Mouse (Mus musculus) neural tube, embryonic 11.5 days (tissue): ENCODE data around the gene 9430015G10Rik. TPM values are rescaled to one million over a fixed set of nuclear protein-coding genes. Genes with fewer than 3 reads are reported as not detected.
"Not testable (repeated sequence)": the region's sequence is repeated elsewhere in the genome, so short reads cannot be mapped to it uniquely, and the experiment has no call there.

Source experiments
- ATAC-seq: fragments of 200-750 bp; cut with Nextera tagmentation; 2 replicates; pipeline ENCODE4 v1.8.0; 2017; ENCODE audit warnings: moderate number of reproducible peaks, mild to moderate bottlenecking, moderate TSS enrichment, moderate library complexity; ENCODE audit not compliant: insufficient read depth, low FRiP score, low TSS enrichment
- DNase-seq: peaks from one replicate; pipeline ENCODE4 v3.0.0-alpha.2; 2015; ENCODE audit warnings: low spot score
- H3K27ac ChIP-seq: fragments of 300-500 bp; sonication (generic); 2 replicates; pipeline ENCODE4 v1.5.1; 2014; ENCODE audit warnings: low read depth, mild to moderate bottlenecking, low read length
- H3K27me3 ChIP-seq: fragments of 300-500 bp; sonication (generic); 2 replicates; pipeline ENCODE4 v1.6.1; 2014; ENCODE audit warnings: mild to moderate bottlenecking, low read length, mixed read lengths; ENCODE audit not compliant: control insufficient read depth, insufficient read depth
- H3K36me3 ChIP-seq: fragments of 300-500 bp; sonication (generic); 2 replicates; pipeline ENCODE4 v1.6.1; 2014; ENCODE audit warnings: mild to moderate bottlenecking, low read length, moderate library complexity, mixed read lengths; ENCODE audit not compliant: control insufficient read depth, insufficient read depth
- H3K4me1 ChIP-seq: fragments of 300-500 bp; sonication (generic); 2 replicates; pipeline ENCODE4 v1.6.1; 2014; ENCODE audit warnings: low read length, mixed read lengths; ENCODE audit not compliant: control insufficient read depth, insufficient read depth
- H3K4me2 ChIP-seq: fragments of 300-500 bp; sonication (generic); 2 replicates; pipeline ENCODE4 v1.6.1; 2014; ENCODE audit warnings: low read depth, mild to moderate bottlenecking, moderate library complexity
- H3K4me3 ChIP-seq: fragments of 300-500 bp; sonication (generic); 2 replicates; pipeline ENCODE4 v1.5.1; 2014; ENCODE audit warnings: low read depth, low read length
- H3K9ac ChIP-seq: fragments of 300-500 bp; sonication (generic); 2 replicates; pipeline ENCODE4 v1.6.1; 2014; ENCODE audit warnings: mild to moderate bottlenecking, low read length
- H3K9me3 ChIP-seq: fragments of 300-500 bp; sonication (generic); 2 replicates; pipeline ENCODE4 v1.6.1; 2016; ENCODE audit warnings: low read length; ENCODE audit not compliant: control insufficient read depth
- WGBS: fragments of 180-500 bp; shearing (Covaris S2); extraction: QIAGEN DNeasy Blood & Tissue Kit; methylation state at CpG from one replicate; pipeline ENCODE4 v1.1.7; 2014; 5-methylcytosine and 5-hydroxymethylcytosine counted together
- polyA plus RNA-seq: library from polyadenylated mRNA; unstranded; fragments of >200 nt; fragmentation: Nextera tagmentation; extraction: Ambion mirVana; gene quantifications from 2 replicates; pipeline ENCODE4 v1.2.1, GENCODE M21; 2014

Gene 9430015G10Rik
- polyA plus RNA-seq, 1 experiment from 2014 or later = 51.9 TPM

DNA sequence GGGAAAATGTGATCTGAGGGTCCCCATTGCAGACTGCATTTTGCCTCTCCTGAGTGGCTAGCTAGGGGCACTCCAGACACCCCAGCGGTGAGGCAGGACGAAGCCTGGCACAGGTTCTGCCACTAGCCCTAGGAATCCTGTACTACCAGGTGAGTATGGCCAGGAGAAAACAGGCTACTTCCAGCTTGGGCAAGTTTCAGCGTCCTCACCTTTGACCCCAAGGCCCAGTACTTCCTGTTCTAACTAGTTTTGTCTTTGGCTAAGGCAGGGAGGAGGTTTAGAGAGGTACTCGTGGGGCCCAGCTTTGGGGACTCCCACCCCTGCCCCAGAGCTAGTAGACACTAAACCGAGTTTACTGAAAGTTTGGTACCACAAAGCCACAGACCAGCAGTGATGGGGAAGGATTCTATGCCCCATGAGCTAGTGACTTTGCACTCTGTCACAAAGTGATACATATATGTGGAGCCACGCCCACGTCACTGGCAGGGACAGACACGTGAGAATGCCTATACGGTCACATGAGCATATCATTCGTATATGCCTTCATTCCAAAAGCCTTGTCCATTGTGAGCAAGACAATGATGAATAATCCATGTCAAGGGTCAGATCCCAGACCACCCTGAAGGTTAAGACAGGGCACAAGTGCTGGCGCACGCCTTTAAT lies 24.3 kb downstream of the 9430015G10Rik start:
- DNase-seq (no peak), ATAC-seq (no peak)
- no peak overlapping the region for H3K27ac ChIP-seq
- H3K4me3 ChIP-seq = no peak overlapping the region
- no peaks in the 10 kb centered on the region for H3K9me3 ChIP-seq
- no peaks in the 10 kb centered on the region for H3K4me1 ChIP-seq
- WGBS = 82% methylated on average over 12 of the region's 12 CpGs
- no peak overlapping the region for H3K9ac ChIP-seq
- no peaks in the 10 kb centered on the region for H3K36me3 ChIP-seq
- no peaks in the 10 kb centered on the region for H3K27me3 ChIP-seq
- H3K4me2 ChIP-seq = no peak overlapping the region

DNA sequence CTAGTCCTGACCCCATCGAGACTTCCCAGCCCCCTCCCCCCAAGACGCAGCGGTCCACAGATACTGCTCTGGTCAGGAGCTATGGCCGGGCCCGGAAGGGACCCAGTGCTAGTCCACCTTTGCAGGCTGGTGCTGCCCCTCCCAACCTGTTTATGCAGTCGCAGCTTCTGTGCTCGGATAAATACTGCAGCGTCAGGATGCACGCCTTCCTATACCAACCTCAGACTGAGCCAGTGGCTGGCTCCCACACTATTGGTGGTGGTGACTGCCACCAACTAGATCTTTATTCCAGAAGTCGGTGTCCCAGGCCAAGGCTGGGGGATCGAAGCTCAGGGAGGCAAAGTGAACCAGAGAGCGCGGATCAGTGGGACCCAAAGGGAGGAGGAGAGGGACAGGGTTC lies 25.3 kb downstream of the 9430015G10Rik start:
- H3K9ac ChIP-seq = no peak overlapping the region
- WGBS = 93% methylated on average over 13 of the region's 13 CpGs
- no peak for ATAC-seq

DNA sequence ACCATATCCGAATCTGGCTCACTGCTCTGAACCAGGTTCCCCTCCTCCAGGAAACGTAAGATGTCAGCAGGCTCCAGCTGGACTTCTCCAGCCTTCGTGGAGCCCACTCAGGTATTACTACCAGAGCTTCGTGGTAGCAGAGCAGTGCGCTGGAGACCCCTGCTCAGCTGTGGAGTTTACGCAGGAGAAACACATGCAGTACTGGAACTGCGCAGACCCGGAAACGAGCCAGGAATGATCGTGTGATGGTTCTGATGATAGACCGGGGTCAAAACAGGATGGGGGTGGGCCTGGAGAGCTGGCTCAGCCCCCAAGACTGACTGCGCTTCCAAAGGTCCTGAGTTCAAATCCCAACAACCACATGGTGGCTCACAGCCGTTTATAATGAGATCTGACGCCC lies 26.0 kb downstream of the 9430015G10Rik start:
- Histone ChIP-seq H3K36me3 (no peaks in the 10 kb centered on the region), H3K4me3 (no peak overlapping the region), H3K27ac (no peak overlapping the region), H3K27me3 (no peaks in the 10 kb centered on the region), H3K4me1 (no peaks in the 10 kb centered on the region), H3K9ac (no peak overlapping the region), H3K4me2 (no peak overlapping the region), H3K9me3 (no peaks in the 10 kb centered on the region)
- DNase-seq (no peak), ATAC-seq (no peak)
- WGBS = 96% methylated on average over 14 of the region's 14 CpGs

More for the DNA sequence above, 25.3 kb downstream of the 9430015G10Rik start:
- Histone ChIP-seq H3K4me3 (no peak overlapping the region), H3K27ac (no peak overlapping the region), H3K36me3 (no peaks in the 10 kb centered on the region), H3K4me2 (no peak overlapping the region), H3K4me1 (no peaks in the 10 kb centered on the region), H3K27me3 (no peaks in the 10 kb centered on the region), H3K9me3 (no peaks in the 10 kb centered on the region)
- DNase-seq = no peak

DNA sequence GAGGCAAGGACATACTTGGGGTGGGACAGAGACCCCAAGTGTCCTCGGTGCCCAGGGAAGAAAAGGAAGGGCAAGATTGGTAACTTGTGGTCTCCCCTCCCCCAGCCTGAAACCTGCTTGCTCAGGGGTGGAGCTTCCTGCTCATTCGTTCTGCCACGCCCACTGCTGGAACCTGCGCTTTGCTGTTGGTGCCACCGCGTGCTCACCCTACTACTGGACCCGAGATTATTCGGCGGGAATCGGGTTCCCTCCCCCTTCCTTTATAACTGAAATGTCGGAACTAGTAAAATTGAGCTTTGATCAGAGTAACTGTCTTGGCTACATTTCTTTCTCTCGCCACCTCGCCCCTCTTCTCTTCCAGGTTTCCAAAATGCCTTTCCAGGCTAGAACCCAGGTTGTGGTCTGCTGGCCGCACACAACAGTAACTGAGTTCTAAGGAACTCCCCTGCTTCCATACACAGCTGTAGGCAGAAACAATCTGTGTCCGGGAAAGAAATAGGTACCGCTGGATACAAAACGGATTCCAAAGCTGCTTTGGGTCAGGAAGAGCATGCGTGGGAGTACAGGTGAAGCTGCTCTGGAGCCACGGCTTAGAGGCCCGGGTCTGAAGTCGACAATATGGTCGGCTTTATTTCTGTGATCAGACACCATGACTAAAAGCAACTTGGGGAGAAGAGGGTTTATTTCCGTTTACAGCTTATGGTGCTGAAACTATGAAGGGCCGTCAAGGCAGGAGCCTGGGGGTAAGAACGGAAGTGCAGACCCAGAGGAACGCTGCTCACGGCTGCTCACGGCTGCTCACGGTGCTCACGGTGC lies 26.7 kb downstream of the 9430015G10Rik start:
- Histone ChIP-seq H3K4me2 (no peak overlapping the region), H3K27me3 (no peaks in the 10 kb centered on the region), H3K36me3 (no peaks in the 10 kb centered on the region), H3K9me3 (no peaks in the 10 kb centered on the region), H3K9ac (no peak overlapping the region), H3K4me3 (no peak overlapping the region), H3K4me1 (no peaks in the 10 kb centered on the region), H3K27ac (no peak overlapping the region)
- ATAC-seq (no peak), DNase-seq (no peak)
- 94% methylated on average over 30 of the region's 30 CpGs for WGBS

DNA sequence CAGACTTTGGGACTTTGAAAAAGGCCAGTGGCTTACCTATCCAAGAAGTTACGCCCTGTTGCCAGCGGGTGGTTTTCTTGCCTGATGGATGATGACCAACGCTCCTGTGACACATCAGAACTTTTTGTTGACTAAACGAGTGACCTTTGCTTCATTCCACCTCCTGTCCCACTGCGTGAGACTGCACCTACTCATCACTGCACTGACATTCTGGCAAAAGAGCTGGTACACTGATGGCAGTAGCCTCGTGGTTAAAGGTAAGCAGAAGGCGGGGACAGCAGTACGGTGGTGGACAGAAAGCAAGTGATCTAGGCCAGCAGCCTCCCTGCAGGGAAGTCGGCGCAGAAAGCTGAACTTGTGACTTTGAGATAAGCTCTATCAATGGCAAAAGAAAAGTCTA lies 41.1 kb downstream of the 9430015G10Rik start:
- H3K4me3 ChIP-seq, H3K27ac ChIP-seq, H3K27me3 ChIP-seq, H3K4me1 ChIP-seq, H3K9me3 ChIP-seq, ATAC-seq, H3K9ac ChIP-seq, H3K4me2 ChIP-seq, H3K36me3 ChIP-seq, DNase-seq: not testable (repeated sequence)
- 85% methylated on average over 10 of the region's 10 CpGs for WGBS

DNA sequence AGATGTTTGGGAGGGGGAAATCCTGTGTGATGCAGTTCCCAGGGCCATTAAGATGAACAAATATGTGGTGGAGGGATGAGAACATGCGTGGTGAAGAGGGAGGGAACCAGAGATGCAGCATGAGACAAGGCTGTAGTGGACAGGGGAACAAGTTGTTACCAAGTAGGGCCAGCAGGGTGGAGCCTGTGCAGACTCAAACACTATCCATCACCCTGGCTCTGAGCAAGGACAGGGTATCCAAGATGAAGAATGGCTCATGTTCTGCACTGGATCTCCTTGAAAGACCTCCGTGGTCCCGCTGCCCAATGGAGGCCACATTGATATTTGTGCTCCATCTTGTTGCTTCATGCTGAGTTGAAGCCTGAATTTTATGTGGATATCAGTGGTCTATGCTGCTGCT lies 45.0 kb downstream of the 9430015G10Rik start:
- no peak overlapping the region for H3K4me3 ChIP-seq
- H3K4me2 ChIP-seq = no peak overlapping the region
- no peak overlapping the region for H3K9ac ChIP-seq
- DNase-seq (no peak), ATAC-seq (no peak)
- no peaks in the 10 kb centered on the region for H3K27me3 ChIP-seq
- no peaks in the 10 kb centered on the region for H3K36me3 ChIP-seq
- no peak overlapping the region for H3K27ac ChIP-seq
- peaks cover 3% of the 10 kb centered on the region; the same call in 1 of the 2 replicates for H3K9me3 ChIP-seq
- 93% methylated on average over 3 of the region's 3 CpGs for WGBS
- H3K4me1 ChIP-seq = no peaks in the 10 kb centered on the region

DNA sequence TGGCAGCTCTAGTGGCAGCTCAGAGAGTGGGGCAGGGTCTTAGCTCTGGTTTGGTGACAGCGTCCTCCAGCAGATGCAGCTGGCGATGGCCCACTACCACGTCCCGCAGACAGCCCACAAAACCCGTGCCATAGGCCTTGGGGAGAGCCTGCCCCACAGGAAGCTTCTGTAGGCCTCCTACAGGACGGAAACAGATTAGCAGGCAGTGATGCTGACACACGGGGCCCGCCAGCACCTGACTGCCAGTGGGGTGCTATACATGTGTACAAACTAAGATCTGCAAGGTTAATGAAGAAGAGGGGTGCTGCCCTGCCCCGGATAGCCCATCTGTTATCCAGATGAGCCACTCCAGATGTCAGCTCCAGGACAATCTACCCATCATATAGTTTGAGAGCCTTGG lies 56.7 kb downstream of the 9430015G10Rik start:
- H3K36me3 ChIP-seq = peaks cover 56% of the 10 kb centered on the region
- no peaks in the 10 kb centered on the region for H3K27me3 ChIP-seq
- DNase-seq (peak; percentile 7), ATAC-seq (no peak)
- H3K4me1 ChIP-seq = no peaks in the 10 kb centered on the region
- H3K9ac ChIP-seq = no peak overlapping the region
- H3K4me2 ChIP-seq = no peak overlapping the region
- no peak overlapping the region for H3K4me3 ChIP-seq
- 0 out of 2 replicates have a peak, but pooled peaks cover 5% of the 10 kb centered on the region for H3K9me3 ChIP-seq
- no peak overlapping the region for H3K27ac ChIP-seq
- WGBS = 92% methylated on average over 9 of the region's 9 CpGs

DNA sequence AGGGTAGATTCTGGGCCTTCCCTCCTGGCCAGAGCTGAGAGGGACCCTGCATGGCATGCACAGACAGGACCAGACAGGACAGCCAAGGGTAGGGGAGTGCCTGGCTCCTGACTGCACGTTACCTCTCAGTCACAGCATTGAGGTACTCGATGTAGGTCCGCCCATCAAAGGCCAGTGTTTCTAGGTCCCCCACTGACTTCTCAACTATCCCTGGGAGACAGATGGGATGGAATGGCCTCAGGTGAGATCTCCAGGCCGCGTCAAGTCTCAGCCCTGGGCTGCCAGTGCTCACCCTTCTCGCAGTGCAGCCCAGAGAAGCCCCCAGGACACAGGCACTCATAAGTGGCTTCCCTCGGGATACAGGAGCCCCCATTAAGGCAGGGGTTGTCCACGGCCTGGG lies 58.8 kb downstream of the 9430015G10Rik start:
- peak; percentile 8 for DNase-seq
- Histone ChIP-seq H3K9ac (no peak overlapping the region), H3K36me3 (peaks cover 68% of the 10 kb centered on the region), H3K9me3 (no peaks in the 10 kb centered on the region), H3K27me3 (no peaks in the 10 kb centered on the region), H3K4me2 (no peak overlapping the region), H3K4me3 (no peak overlapping the region), H3K4me1 (no peaks in the 10 kb centered on the region), H3K27ac (no peak overlapping the region)
- no peak for ATAC-seq
- WGBS = 93% methylated on average over 8 of the region's 8 CpGs

DNA sequence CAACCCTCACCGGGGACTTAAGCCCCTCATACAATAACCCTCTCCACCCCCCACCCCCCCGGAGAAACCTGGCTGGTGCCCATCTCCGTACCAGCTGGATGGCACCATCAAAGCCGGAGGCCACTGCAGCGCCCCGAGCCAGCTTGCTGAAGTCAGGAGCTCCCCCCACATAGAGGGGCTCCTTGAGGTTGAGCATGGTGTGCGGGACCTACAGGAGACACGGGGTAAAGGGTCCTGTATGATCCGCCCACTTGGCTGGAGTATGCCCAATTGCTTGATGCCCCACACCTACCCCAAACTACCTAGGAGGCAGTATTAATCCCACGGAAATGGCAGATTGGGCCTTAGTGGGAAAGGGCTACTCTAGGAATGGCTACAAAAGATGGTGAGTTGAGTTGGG lies 59.3 kb downstream of the 9430015G10Rik start:
- Histone ChIP-seq H3K27ac (no peak overlapping the region), H3K4me3 (no peak overlapping the region), H3K36me3 (peaks cover 70% of the 10 kb centered on the region), H3K27me3 (no peaks in the 10 kb centered on the region), H3K4me2 (no peak overlapping the region), H3K9me3 (no peaks in the 10 kb centered on the region), H3K4me1 (no peaks in the 10 kb centered on the region), H3K9ac (no peak overlapping the region)
- WGBS = 92% methylated on average over 10 of the region's 10 CpGs
- no peak for ATAC-seq
- peak; percentile 8 for DNase-seq
